Mouse (Mus musculus) MEL (cell line): ENCODE measurements around the gene Satb1.

Experiments
- CTCF ChIP-seq, 3 experiments: IDR thresholded peaks in 2 of 3; conservative IDR thresholded peaks in 1 of 3; 2 replicates each; pipeline ENCODE4 v1.5.1; 2011 to 2012; ENCODE audit warnings: low read length in 3 of 3, low read depth in 2 of 3, mild to moderate bottlenecking in 2 of 3, improper control_type of control experiment in 1 of 3, inconsistent platforms in 1 of 3, mixed read lengths in 1 of 3, moderate library complexity in 1 of 3; ENCODE audit not compliant: control insufficient read depth in 1 of 3, insufficient read depth in 1 of 3, poor library complexity in 1 of 3, severe bottlenecking in 1 of 3
- GATA1 ChIP-seq: IDR thresholded peaks from 2 replicates; pipeline ENCODE4 v1.6.1; 2011; ENCODE audit warnings: low read depth, low read length, improper control_type of control experiment
- MAX ChIP-seq: IDR thresholded peaks from 2 replicates; pipeline ENCODE4 v1.6.1; 2011; ENCODE audit warnings: low read length, improper control_type of control experiment
- POLR2A ChIP-seq, 2 experiments: IDR thresholded peaks; 2 replicates each; pipeline ENCODE4 v1.6.1; 2011 to 2012; ENCODE audit warnings: low read length in 2 of 2, mild to moderate bottlenecking in 2 of 2, control low read depth in 1 of 2, improper control_type of control experiment in 1 of 2, low read depth in 1 of 2, moderate library complexity in 1 of 2; ENCODE audit not compliant: control insufficient read depth in 1 of 2, insufficient read depth in 1 of 2, poor library complexity in 1 of 2

- TF ChIP-seq POLR2A (IDR thresholded peaks at IDR 0.05; ENCODE audit: control insufficient read depth in 1 of 2, insufficient read depth in 1 of 2, low read depth in 1 of 2, low read length in 2 of 2, poor library complexity in 1 of 2) (no peak), CTCF (IDR thresholded peaks at IDR 0.05 in 2 of 3, conservative IDR thresholded peaks at IDR 0.05 in 1 of 3; ENCODE audit: control insufficient read depth in 1 of 3, insufficient read depth in 1 of 3, low read depth in 2 of 3, low read length in 3 of 3, poor library complexity in 1 of 3, severe bottlenecking in 1 of 3) (no peak), MAX (no peak), GATA1 (no peak)
Observed at GRCm38 (mm10) chr17:51752142-51752541, 80.9 kb downstream of the Satb1 start.
